Mouse (Mus musculus): ENCODE results near the gene Dusp11. TPM values are rescaled to one million over a fixed set of nuclear protein-coding genes. Genes with fewer than 3 reads are reported as not detected.

Dusp11 gene
- total RNA-seq, 2 experiments from 2014 or later = 66.0 to 70.4 TPM

GRCm38 (mm10) chr6:85895061-85895648, 66.3 kb downstream of the Dusp11 start:
- peak in 1 of 2 experiments; percentile 29 for DNase-seq (ENCODE audit: low spot score in 2 of 2)

Other genes starting within 250 kb of the Dusp11 start
- gene Nat8f7, start 248.5 kb downstream of the Dusp11 start, total RNA-seq (2021) = 1 to 10 TPM; 4.5 TPM
- 1 to 10 TPM; 3.3 to 4.1 TPM for gene Nat8f3, start 195.9 kb downstream of the Dusp11 start, total RNA-seq (2021)
- gene Nat8f6, start 140.7 kb downstream of the Dusp11 start, total RNA-seq (2021) = 1 to 10 TPM; 1.1 to 1.6 TPM
- 1 to 10 TPM; 7.4 to 8.2 TPM for gene Nat8f5, start 140.7 kb downstream of the Dusp11 start, total RNA-seq (2021)
- 1 to 10 TPM; 3.2 to 4.4 TPM for gene Nat8, start 129.6 kb downstream of the Dusp11 start, total RNA-seq (2021)
- gene Nat8f2, start 92.5 kb downstream of the Dusp11 start, total RNA-seq (2021) = 1 to 10 TPM; 2.4 to 2.5 TPM
- gene Nat8f4, start 56.8 kb downstream of the Dusp11 start, total RNA-seq (2021) = 1 to 10 TPM; 6.2 to 7.6 TPM
- 10 to 100 TPM; 51.6 to 55.3 TPM for gene Tprkb, start 49.8 kb downstream of the Dusp11 start, total RNA-seq (2021)
- gene Nat8f1, start 46.0 kb downstream of the Dusp11 start, total RNA-seq (2021) = 10 to 100 TPM; 24.7 to 26.1 TPM
- gene Figla, start 54.5 kb upstream of the Dusp11 start, total RNA-seq (2021) = not detected
- gene Add2, start 67.0 kb upstream of the Dusp11 start, total RNA-seq (2021) = 100 to 1,000 TPM; 199 to 218 TPM
- gene Tgfa, start 233.6 kb upstream of the Dusp11 start, total RNA-seq (2021) = 10 to 100 TPM; 13.0 to 17.7 TPM